Mouse (Mus musculus) kidney, adult 8-10 months (tissue): ENCODE measurements at regions not wholly inside any gene's neighbourhood (a gene's known extent, or its start where the extent isn't known, plus 50 kb on each side); places are given as distances from the start of the nearest gene placed in this dataset.
"Not testable (repeated sequence)": the region's sequence is repeated elsewhere in the genome, so short reads cannot be mapped to it uniquely, and the experiment has no call there.

Experiments
- DNase-seq, 2 experiments: peaks; one replicate each; pipeline ENCODE4 v3.0.0; 2022

GRCm38 (mm10) chr13:68049731-68050130 is 186.6 kb downstream of the BC048507 start:
- peak in 1 of 2 experiments; percentile 10 for DNase-seq

DNA sequence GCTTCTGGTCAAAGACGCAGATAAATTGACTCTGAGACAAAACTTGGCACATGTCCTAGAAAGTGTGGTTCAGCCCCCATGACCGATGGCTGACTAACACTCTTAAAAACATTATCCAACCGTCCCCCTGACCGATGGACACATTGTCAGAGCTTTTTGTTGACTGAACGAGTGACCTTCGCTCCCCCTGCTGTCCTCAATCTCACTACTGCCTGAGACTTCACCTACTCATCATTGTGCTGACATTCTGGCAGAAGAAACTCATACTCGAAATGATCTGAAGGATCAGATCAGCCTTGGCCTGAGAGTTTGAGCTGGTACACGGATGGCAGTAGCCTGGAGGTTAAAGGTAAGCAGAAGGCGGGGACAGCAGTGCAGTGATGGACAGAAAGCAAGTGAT is 230.2 kb downstream of the BC048507 start:
- DNase-seq, result not testable (repeated sequence)

DNA sequence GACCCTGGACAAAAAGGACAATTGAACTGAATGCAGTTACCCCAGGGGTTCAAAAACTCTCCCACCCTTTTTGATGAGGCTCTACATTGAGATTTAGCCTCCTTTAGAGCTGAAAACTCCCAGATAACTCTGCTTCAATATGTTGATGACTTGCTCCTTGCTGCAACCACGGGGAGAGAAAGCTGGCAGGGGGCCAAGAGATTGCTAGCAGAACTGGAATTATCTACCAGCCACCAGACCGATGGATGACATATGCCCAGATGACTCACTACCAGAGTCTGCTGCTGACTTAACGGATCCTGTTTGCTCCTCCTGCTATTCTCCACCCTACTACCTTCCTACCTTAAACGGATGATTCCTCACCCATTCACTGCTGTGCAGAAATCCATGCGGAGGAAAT is 253.7 kb downstream of the BC048507 start:
- DNase-seq, result not testable (repeated sequence)
